Mouse (Mus musculus) kidney, adult 11 months (tissue): Measurements from ENCODE around the gene Rab30.
"Not testable (repeated sequence)": the region's sequence is repeated elsewhere in the genome, so short reads cannot be mapped to it uniquely, and the experiment has no call there.

Source experiments
- DNase-seq: peaks from one replicate; pipeline ENCODE4 v3.0.0; 2022

The Rab30 gene

GRCm38 (mm10) chr7:92741152-92741860 is at the start of gene Rab30:
Gene Rab30 (plus strand): TSS chr7:92741603.
- peak; percentile 99 for DNase-seq

- DNase-seq: peak; percentile 5
Measured at GRCm38 (mm10) chr7:92696395-92696794, 45.0 kb upstream of the Rab30 start.

GRCm38 (mm10) chr7:92698770-92699169 is 42.6 kb upstream of the Rab30 start:
- DNase-seq: no peak

GRCm38 (mm10) chr7:92703661-92704060 is 37.7 kb upstream of the Rab30 start:
- no peak for DNase-seq

GRCm38 (mm10) chr7:92705534-92705933 is 35.9 kb upstream of the Rab30 start:
- DNase-seq: no peak

GRCm38 (mm10) chr7:92706711-92707110 is 34.7 kb upstream of the Rab30 start:
- DNase-seq: no peak

GRCm38 (mm10) chr7:92709573-92709972 is 31.8 kb upstream of the Rab30 start:
- DNase-seq: no peak

GRCm38 (mm10) chr7:92711593-92711992 is 29.8 kb upstream of the Rab30 start:
- DNase-seq: no peak

- DNase-seq: no peak
Measured at GRCm38 (mm10) chr7:92715055-92715454, 26.3 kb upstream of the Rab30 start.

GRCm38 (mm10) chr7:92720156-92720905 is 21.1 kb upstream of the Rab30 start:
- no peak for DNase-seq

GRCm38 (mm10) chr7:92723750-92724149 is 17.7 kb upstream of the Rab30 start:
- no peak for DNase-seq

GRCm38 (mm10) chr7:92724261-92724660 is 17.1 kb upstream of the Rab30 start:
- DNase-seq: no peak

GRCm38 (mm10) chr7:92729583-92729982 is 11.8 kb upstream of the Rab30 start:
- not testable (repeated sequence) for DNase-seq

GRCm38 (mm10) chr7:92730465-92730864 is 10.9 kb upstream of the Rab30 start:
- no peak for DNase-seq

- DNase-seq: no peak
Measured at GRCm38 (mm10) chr7:92730959-92731358, 10.4 kb upstream of the Rab30 start.

GRCm38 (mm10) chr7:92732136-92732535 is 9.3 kb upstream of the Rab30 start:
- no peak for DNase-seq

GRCm38 (mm10) chr7:92737560-92737959 is 3.8 kb upstream of the Rab30 start:
- DNase-seq: no peak

GRCm38 (mm10) chr7:92739956-92740355 is 1.4 kb upstream of the Rab30 start:
- DNase-seq: no peak

- no peak for DNase-seq
Measured at GRCm38 (mm10) chr7:92740411-92741115, 840 bp upstream of the Rab30 start.

- DNase-seq: no peak
Measured at GRCm38 (mm10) chr7:92741861-92742249, 452 bp downstream of the Rab30 start.

GRCm38 (mm10) chr7:92742341-92742741 is 938 bp downstream of the Rab30 start:
- no peak for DNase-seq

- peak; percentile 12 for DNase-seq
Measured at GRCm38 (mm10) chr7:92742774-92743173, 1.4 kb downstream of the Rab30 start.

- DNase-seq: no peak
Measured at GRCm38 (mm10) chr7:92743325-92743724, 1.9 kb downstream of the Rab30 start.

GRCm38 (mm10) chr7:92750395-92750794 is 9.0 kb downstream of the Rab30 start:
- DNase-seq: no peak
